Mouse (Mus musculus) small intestine, adult 10 weeks (tissue): ENCODE data around the gene Surf4. TPM values are rescaled to one million over a fixed set of nuclear protein-coding genes. Genes with fewer than 3 reads are reported as not detected.

Experiments used
- polyA plus RNA-seq: library from polyadenylated mRNA; stranded (reverse); fragments of 350-450 nt; fragmentation: Illumina TruSeq; extraction: RNeasy Lipid Tissue Mini Kit (QIAGEN cat#74804); gene quantifications from one replicate; pipeline ENCODE4 v1.2.3, GENCODE M21; 2014; ENCODE audit warnings: low replicate concordance

Surf4 gene
- polyA plus RNA-seq, result 186 TPM

GRCm38 (mm10) chr2:26933304-26934055, at the start of gene Surf4, which contains the start of gene Stkld1:
Gene Surf4 (minus strand): TSS chr2:26933928.
Gene Stkld1 (plus strand): TSS chr2:26934047.

DNA sequence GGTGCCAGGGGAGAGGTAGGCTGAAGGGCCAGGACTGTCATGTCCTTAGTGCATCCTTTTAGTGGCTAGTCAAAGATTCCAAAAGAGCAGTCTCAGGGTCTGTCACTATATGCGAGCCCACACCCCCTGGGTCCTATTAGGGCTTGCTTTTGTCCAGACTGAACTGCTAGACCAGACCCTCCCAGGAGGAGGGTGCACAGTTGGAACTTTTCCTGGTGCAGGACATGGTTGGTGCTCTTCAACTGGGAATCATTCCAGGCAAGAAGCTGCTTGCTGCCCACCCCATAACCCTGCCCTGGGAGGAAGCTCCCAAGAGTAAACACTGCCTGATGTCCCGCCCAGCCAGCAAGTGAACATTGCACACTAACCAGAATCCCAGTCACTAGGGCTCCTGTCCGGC, 39.4 kb upstream of the Surf4 start, which contains the start of gene Adamts13:
TSS of gene Adamts13 (plus strand) at position 301 of the 400 bp plus-strand sequence.

DNA sequence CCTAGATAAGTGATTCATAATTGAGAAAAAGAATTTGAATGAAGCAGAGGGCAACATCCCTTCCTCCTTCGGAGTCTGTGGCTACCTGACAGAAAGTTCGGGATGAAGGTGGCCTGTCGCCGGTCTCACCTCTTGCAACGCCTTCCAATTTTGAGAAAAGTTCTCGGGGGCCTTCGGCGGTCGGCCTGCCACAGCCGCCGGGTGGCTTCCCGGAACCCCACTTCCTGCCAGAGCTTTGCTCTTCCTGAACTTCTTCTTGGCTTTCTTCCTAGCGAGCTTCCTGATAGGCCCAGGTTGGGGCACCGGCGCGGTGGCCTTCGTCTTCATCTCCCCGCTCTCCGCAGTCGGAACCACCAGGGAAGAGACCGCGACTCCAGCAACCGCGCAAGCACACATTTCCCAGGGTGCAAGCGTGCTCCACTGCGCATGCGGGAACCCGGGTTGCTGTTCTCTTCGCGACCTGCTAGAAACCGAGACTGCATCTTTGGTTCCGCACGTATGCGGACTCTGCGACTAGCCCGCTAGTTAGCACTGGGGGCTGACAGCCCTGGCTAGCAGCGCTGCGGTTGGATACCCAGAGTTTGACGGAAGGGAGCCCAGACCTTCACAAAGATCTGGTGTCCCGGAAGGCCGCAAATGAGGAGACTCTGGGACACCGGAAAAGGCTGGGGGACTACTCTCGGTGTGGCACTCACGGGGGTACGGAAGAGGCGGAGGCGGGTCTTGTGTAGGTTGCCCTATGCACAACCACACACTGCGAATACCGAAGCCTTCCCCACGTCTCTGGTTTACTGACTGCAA, 30.4 kb upstream of the Surf4 start, which contains the start of gene Rexo4:
TSS of gene Rexo4 (minus strand) at position 464 of the 801 bp plus-strand sequence.

DNA sequence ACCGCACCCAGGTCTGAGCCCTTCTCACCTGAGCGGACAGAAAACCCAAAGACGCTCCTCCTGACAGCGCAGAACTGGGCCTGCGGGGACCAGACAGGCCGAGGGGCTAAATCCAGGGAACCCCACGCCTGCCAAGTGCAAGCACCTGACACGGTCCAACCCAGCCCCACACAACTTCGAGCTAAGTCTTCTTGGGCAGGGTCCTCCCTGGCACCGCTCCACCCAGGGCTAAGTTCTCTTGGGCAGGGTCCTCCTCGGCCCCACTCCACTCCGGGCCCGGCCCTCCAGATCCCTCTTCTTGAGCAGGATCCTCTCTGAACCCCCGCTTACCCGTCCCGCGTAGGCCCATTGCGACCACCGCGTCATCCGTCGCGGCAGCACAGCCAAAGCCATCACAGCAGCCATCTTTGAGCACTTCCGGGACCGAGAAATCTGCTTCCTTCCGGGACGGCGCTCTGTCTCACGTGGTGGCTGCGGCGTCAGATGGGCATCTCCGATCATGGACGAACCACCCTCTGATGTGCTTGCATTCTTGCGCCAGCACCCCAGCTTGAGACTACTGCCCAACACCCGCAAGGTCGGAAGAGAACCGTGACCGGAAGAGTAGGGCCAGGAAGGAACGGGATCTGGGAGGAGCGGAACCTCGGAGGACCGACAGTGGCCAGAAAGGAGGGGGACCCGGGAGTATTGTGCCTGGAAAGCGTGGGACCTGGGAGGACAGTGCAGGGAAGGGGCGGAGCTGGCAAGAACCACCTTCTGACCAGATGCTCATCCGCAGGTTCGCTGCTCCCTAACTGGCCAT, 17.6 kb downstream of the Surf4 start, which contains the start of the genes Surf2 and Surf1:
TSS of gene Surf2 (plus strand) at position 441 of the 802 bp plus-strand sequence.
TSS of gene Surf1 (minus strand) at position 604 of the 802 bp plus-strand sequence.

GRCm38 (mm10) chr2:26910124-26910993, 23.4 kb downstream of the Surf4 start, which contains the start of the genes Med22 and Rpl7a:
Gene Med22 (minus strand): TSS chr2:26910677.
Gene Rpl7a (plus strand): TSS chr2:26910764.

DNA sequence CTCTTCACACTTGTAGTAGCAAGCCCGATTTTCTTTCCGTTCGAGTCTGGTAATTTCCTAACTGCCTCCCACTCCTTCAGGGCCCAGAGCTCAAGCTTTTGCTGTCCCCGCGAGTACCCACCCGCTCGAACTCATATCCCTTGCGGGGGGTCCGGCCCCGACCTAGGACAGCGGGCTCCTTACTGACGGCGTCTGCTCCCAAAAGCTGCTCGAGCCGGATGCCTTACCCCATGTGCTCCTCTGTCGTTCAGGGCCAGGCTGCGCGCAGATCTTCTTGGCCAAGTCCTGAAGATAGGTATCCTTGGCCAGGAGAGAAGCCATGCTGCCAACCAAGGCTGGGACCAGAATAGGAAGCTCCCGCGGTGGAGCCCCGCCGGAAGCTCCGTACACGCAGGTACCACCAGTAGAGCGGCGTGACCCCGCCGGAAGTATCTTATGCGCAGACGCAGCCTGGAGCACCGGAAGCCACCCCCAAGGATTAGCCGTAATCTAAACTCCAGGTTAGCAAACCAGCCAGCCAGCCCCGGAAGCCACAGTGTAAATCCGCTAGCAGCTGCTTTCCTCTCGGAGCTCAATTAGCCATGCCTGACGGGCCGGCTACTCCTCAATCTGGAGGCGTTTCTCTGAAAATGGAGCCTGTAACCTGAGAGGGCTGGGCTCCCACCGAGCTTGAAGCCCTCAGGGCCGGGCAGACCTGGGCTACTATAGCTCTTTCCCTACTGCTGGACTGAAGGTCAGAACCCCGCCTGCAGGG, 31.1 kb downstream of the Surf4 start, which contains the start of gene Surf6:
TSS of gene Surf6 (minus strand) at position 413 of the 754 bp plus-strand sequence.

Other genes starting within 250 kb of the Surf4 start
- gene Abo, start 68.9 kb downstream of the Surf4 start, polyA plus RNA-seq, result not detected
- gene Surf6, start 31.0 kb downstream of the Surf4 start, polyA plus RNA-seq, result 5.5 TPM
- 5.4 TPM for gene Med22, start 23.3 kb downstream of the Surf4 start, polyA plus RNA-seq
- gene Rpl7a, start 23.2 kb downstream of the Surf4 start, polyA plus RNA-seq, result 33.3 TPM
- gene Surf2, start 17.6 kb downstream of the Surf4 start, polyA plus RNA-seq, result 3.6 TPM
- gene Surf1, start 17.4 kb downstream of the Surf4 start, polyA plus RNA-seq, result 21.3 TPM
- gene Stkld1, start 119 bp upstream of the Surf4 start, polyA plus RNA-seq, result not detected
- gene Rexo4, start 30.5 kb upstream of the Surf4 start, polyA plus RNA-seq, result 56.6 TPM
- gene Adamts13, start 39.5 kb upstream of the Surf4 start, polyA plus RNA-seq, result not detected
- gene Cacfd1, start 76.0 kb upstream of the Surf4 start, polyA plus RNA-seq, result 14.2 TPM
- gene Slc2a6, start 94.1 kb upstream of the Surf4 start, polyA plus RNA-seq, result not detected
- gene Mymk, start 138.3 kb upstream of the Surf4 start, polyA plus RNA-seq, result not detected
- not detected for gene Adamtsl2, start 145.5 kb upstream of the Surf4 start, polyA plus RNA-seq
- not detected for gene Fam163b, start 208.6 kb upstream of the Surf4 start, polyA plus RNA-seq
- not detected for gene Dbh, start 231.3 kb upstream of the Surf4 start, polyA plus RNA-seq